Mouse (Mus musculus): Measurements from ENCODE around the gene Nphp3.

DNA sequence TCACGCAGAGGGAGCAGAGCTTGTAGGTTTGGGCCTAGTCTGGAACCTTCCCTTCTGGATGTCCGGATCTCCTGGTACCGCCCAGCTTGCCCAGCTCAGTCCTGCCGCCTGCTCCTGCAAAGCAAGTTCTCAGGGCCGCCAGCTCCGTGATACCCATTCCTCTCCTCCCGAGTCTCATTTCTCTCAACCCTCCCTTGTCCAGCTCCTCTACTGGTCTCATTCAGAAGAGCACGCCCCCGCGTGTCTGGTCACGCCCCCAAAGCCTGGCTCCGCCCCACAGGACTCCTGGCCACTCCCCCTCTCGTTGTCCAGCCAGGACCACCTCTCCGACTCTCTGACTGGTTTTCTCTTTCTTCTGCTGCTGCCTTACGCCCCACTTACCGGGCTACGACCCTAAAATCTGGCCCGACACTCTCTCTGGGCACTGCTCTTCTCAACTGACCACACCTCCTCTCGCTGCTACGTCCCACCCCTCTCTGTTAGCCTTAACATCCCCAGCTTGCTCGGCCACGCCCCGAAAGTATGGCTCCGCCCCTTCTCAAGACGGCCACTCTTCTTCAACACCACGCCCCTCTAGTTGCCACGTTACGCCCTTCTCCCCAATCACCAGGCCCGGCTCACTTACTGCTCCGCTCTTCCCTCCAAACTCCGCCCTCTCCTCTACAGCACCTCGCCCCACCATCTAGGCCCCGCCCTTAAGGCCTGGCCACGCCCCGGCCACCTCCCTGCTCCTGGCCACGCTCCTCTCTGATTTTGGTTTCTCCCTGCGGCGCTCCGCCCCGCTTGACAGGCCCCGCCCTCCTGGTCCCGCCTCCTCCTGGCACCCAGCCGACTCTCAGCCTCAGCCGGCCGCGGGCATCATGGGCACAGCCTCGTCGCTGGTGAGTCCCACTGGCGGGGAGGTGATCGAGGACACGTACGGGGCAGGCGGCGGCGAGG, at the start of gene Nphp3:
- TF ChIP-seq TAL1 (IDR thresholded peaks at IDR 0.05; ENCODE audit: low read length) = no peak
- no peak for TF ChIP-seq GATA1 (IDR thresholded peaks at IDR 0.05; ENCODE audit: low read length)

Data from erythroblast, embryonic 14.5 days (primary cell).